Mouse (Mus musculus): Measurements from ENCODE around the gene Zbtb3. TPM values are rescaled to one million over a fixed set of nuclear protein-coding genes. Genes with fewer than 3 reads are reported as not detected.
A peak's percentile ranks its signal among the peaks of the same experiment; 100 is the strongest.

Zbtb3 gene
- polyA plus RNA-seq, 1 experiment from 2014 or later: 8.6 TPM

DNA sequence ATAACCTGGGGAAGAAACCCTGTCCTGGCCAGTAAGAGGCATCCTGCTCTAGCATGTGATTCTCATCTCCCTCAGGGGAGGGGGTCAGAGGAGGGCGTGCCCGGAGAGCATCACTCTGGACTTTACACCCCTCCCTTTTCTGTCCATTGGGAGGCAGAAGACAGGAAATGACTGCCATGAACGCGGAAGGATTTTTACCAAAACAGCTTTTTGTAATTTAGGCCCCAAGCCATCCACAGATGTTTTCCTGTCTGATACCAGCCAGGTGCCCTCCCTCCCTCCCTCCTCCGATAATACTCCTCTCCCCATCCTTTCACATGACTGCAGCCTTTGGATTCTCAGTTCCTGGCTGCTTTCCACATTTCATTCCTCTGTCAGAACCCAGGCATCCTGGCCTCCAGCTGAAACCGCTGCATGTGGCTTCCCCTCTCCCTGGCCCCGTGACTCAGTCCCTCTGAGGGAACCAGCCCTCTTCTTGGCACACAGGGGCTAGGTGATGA is 48.1 kb downstream of the Zbtb3 start, which contains the start of gene Lrrn4cl:
Gene Lrrn4cl, plus strand, starts transcription at position 367 of the 500 bp plus-strand sequence.
- H3K36me3 ChIP-seq: peaks cover 29% of the 10 kb centered on the region
- no peak within 1 kb of the TSS for H3K9ac ChIP-seq
- no peak within 1 kb of the TSS for H3K4me2 ChIP-seq
- WGBS: 43% methylated on average over 7 of the region's 7 CpGs
- 0 out of 2 replicates have a peak, but pooled peaks have one; percentile 55 for ATAC-seq (ENCODE audit: low FRiP score, low read depth)
- no peaks in the 10 kb centered on the region for H3K4me1 ChIP-seq (replicated peaks)
- no peaks in the 10 kb centered on the region for H3K27me3 ChIP-seq
- no peaks in the 10 kb centered on the region for H3K9me3 ChIP-seq
- H3K27ac ChIP-seq (replicated peaks): no peak within 1 kb of the TSS
- H3K4me3 ChIP-seq: no peak within 1 kb of the TSS

DNA sequence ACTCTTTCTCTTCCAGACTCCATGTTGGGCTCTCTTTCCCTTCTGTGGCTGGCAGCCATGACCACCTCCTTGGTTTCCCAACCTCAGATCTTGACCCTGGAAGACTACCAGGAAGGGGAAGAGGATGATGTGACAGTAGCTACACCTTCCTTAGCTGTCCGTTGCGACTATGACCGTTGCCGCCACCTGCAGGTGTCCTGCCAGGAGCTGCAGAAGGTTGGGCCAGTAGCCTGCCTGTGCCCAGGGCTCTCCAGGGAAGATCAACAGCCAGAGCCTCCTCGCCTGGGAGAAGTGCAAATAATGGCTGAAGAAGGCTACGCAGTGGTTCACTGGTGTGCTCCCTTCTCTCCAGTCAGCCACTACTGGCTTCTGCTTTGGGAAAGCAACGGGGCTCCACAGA is 49.3 kb downstream of the Zbtb3 start:
- Histone ChIP-seq H3K9ac (no peak overlapping the region), H3K27ac (replicated peaks) (no peak overlapping the region), H3K4me2 (no peak overlapping the region), H3K4me3 (no peak overlapping the region), H3K27me3 (no peaks in the 10 kb centered on the region), H3K36me3 (peaks cover 18% of the 10 kb centered on the region), H3K4me1 (replicated peaks) (no peaks in the 10 kb centered on the region), H3K9me3 (no peaks in the 10 kb centered on the region)
- WGBS: 67% methylated on average over 7 of the region's 7 CpGs
- ATAC-seq (ENCODE audit: low FRiP score, low read depth): no peak

- H3K4me1 ChIP-seq (replicated peaks): no peaks in the 10 kb centered on the region
- H3K36me3 ChIP-seq: peaks cover 11% of the 10 kb centered on the region
- H3K9me3 ChIP-seq: no peaks in the 10 kb centered on the region
- H3K27me3 ChIP-seq: no peaks in the 10 kb centered on the region
- ATAC-seq (ENCODE audit: low FRiP score, low read depth): no peak
- 67% methylated on average over 10 of the region's 10 CpGs for WGBS
- no peak overlapping the region for H3K27ac ChIP-seq (replicated peaks)
- no peak overlapping the region for H3K4me2 ChIP-seq
- no peak overlapping the region for H3K9ac ChIP-seq
- no peak overlapping the region for H3K4me3 ChIP-seq
Observed at GRCm38 (mm10) chr19:8852236-8852928, 50.0 kb downstream of the Zbtb3 start.

DNA sequence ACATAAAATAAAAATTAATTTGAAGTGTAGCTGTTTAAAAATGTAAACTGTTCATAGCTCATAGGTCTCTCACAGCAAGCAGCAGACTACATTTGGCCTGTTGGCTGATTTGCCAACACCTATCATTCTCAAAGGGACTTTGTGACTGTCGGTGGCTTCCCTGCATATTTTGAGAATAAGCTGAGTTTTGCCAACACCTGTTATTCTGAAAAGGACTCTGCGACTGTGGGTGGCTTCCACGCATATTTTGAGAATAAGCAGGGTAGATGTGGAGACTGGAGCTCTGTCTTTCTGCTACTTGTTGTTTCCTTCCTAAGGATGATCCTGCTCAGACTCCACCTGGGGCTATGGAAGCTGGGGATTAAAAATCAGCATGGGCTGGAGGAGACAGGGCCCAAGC is 50.8 kb downstream of the Zbtb3 start:
- no peak for ATAC-seq (ENCODE audit: low FRiP score, low read depth)
- H3K9ac ChIP-seq: no peak overlapping the region
- 91% methylated on average over 3 of the region's 3 CpGs for WGBS

More for the DNA sequence above, 50.8 kb downstream of the Zbtb3 start:
- no peaks in the 10 kb centered on the region for H3K4me1 ChIP-seq (replicated peaks)
- H3K4me3 ChIP-seq: no peak overlapping the region
- H3K4me2 ChIP-seq: no peak overlapping the region
- no peaks in the 10 kb centered on the region for H3K9me3 ChIP-seq
- no peak overlapping the region for H3K27ac ChIP-seq (replicated peaks)
- H3K36me3 ChIP-seq: peaks cover 6% of the 10 kb centered on the region; the same call in 1 of the 2 replicates
- H3K27me3 ChIP-seq: no peaks in the 10 kb centered on the region

Other genes starting within 250 kb of the Zbtb3 start
- 12.0 and 12.7 TPM in 2 replicates for gene Slc22a8, start 211.3 kb upstream of the Zbtb3 start, polyA plus RNA-seq (2015; fragmentation: Nextera tagmentation; extraction: Ambion mirVana)
- 9.6 and 11.9 TPM in 2 replicates for gene Slc22a6, start 184.5 kb upstream of the Zbtb3 start, polyA plus RNA-seq (2015; fragmentation: Nextera tagmentation; extraction: Ambion mirVana)
- gene Chrm1, start 138.8 kb upstream of the Zbtb3 start, polyA plus RNA-seq (2015; fragmentation: Nextera tagmentation; extraction: Ambion mirVana): 0.54 and 0.67 TPM in 2 replicates
- 170 and 175 TPM in 2 replicates for gene Slc3a2, start 79.2 kb upstream of the Zbtb3 start, polyA plus RNA-seq (2015; fragmentation: Nextera tagmentation; extraction: Ambion mirVana)
- 91.9 and 96.1 TPM in 2 replicates for gene Wdr74, start 66.7 kb upstream of the Zbtb3 start, polyA plus RNA-seq (2015; fragmentation: Nextera tagmentation; extraction: Ambion mirVana)
- gene 1700092M07Rik, start 61.8 kb upstream of the Zbtb3 start, polyA plus RNA-seq (2015; fragmentation: Nextera tagmentation; extraction: Ambion mirVana): 1.3 and 1.7 TPM in 2 replicates
- 113 and 122 TPM in 2 replicates for gene Stx5a, start 61.1 kb upstream of the Zbtb3 start, polyA plus RNA-seq (2015; fragmentation: Nextera tagmentation; extraction: Ambion mirVana)
- 142 and 145 TPM in 2 replicates for gene Nxf1, start 45.5 kb upstream of the Zbtb3 start, polyA plus RNA-seq (2015; fragmentation: Nextera tagmentation; extraction: Ambion mirVana)
- gene Tmem223, start 31.6 kb upstream of the Zbtb3 start, polyA plus RNA-seq (2015; fragmentation: Nextera tagmentation; extraction: Ambion mirVana): 213 and 214 TPM in 2 replicates
- gene Tmem179b, start 28.1 kb upstream of the Zbtb3 start, polyA plus RNA-seq (2015; fragmentation: Nextera tagmentation; extraction: Ambion mirVana): 31.6 and 33.1 TPM in 2 replicates
- gene Taf6l, start 16.1 kb upstream of the Zbtb3 start, polyA plus RNA-seq (2015; fragmentation: Nextera tagmentation; extraction: Ambion mirVana): 30.5 and 32.8 TPM in 2 replicates
- gene Polr2g, start 4.0 kb upstream of the Zbtb3 start, polyA plus RNA-seq (2015; fragmentation: Nextera tagmentation; extraction: Ambion mirVana): 133 and 144 TPM in 2 replicates
- 56.8 and 58.6 TPM in 2 replicates for gene Ttc9c, start 16.8 kb downstream of the Zbtb3 start, polyA plus RNA-seq (2015; fragmentation: Nextera tagmentation; extraction: Ambion mirVana)
- 5.4 and 6.5 TPM in 2 replicates for gene Hnrnpul2, start 17.5 kb downstream of the Zbtb3 start, polyA plus RNA-seq (2015; fragmentation: Nextera tagmentation; extraction: Ambion mirVana)
- not detected in 2 replicates for gene AC129217.1, start 27.2 kb downstream of the Zbtb3 start, polyA plus RNA-seq (2015; fragmentation: Nextera tagmentation; extraction: Ambion mirVana)
- 101 and 104 TPM in 2 replicates for gene Bscl2, start 34.9 kb downstream of the Zbtb3 start, polyA plus RNA-seq (2015; fragmentation: Nextera tagmentation; extraction: Ambion mirVana)
- 450 and 460 TPM in 2 replicates for gene Gng3, start 36.6 kb downstream of the Zbtb3 start, polyA plus RNA-seq (2015; fragmentation: Nextera tagmentation; extraction: Ambion mirVana)
- gene Lrrn4cl, start 48.2 kb downstream of the Zbtb3 start, polyA plus RNA-seq (2015; fragmentation: Nextera tagmentation; extraction: Ambion mirVana): 0.61 and 0.92 TPM in 2 replicates
- gene Ubxn1, start 68.9 kb downstream of the Zbtb3 start, polyA plus RNA-seq (2015; fragmentation: Nextera tagmentation; extraction: Ambion mirVana): 141 and 145 TPM in 2 replicates
- 60.2 and 61.5 TPM in 2 replicates for gene Uqcc3, start 78.4 kb downstream of the Zbtb3 start, polyA plus RNA-seq (2015; fragmentation: Nextera tagmentation; extraction: Ambion mirVana)
- 43.0 and 45.2 TPM in 2 replicates for gene Lbhd1, start 81.2 kb downstream of the Zbtb3 start, polyA plus RNA-seq (2015; fragmentation: Nextera tagmentation; extraction: Ambion mirVana)
- gene Gm49403, start 81.4 kb downstream of the Zbtb3 start, polyA plus RNA-seq (2015; fragmentation: Nextera tagmentation; extraction: Ambion mirVana): not detected in 2 replicates
- 45.3 and 51.6 TPM in 2 replicates for gene 1810009A15Rik, start 86.3 kb downstream of the Zbtb3 start, polyA plus RNA-seq (2015; fragmentation: Nextera tagmentation; extraction: Ambion mirVana)
- not detected in 2 replicates for gene Gm49416, start 86.4 kb downstream of the Zbtb3 start, polyA plus RNA-seq (2015; fragmentation: Nextera tagmentation; extraction: Ambion mirVana)
- gene Ints5, start 90.5 kb downstream of the Zbtb3 start, polyA plus RNA-seq (2015; fragmentation: Nextera tagmentation; extraction: Ambion mirVana): 33.0 and 35.3 TPM in 2 replicates
- gene Ganab, start 95.5 kb downstream of the Zbtb3 start, polyA plus RNA-seq (2015; fragmentation: Nextera tagmentation; extraction: Ambion mirVana): 83.0 and 84.9 TPM in 2 replicates
- gene B3gat3, start 117.8 kb downstream of the Zbtb3 start, polyA plus RNA-seq (2015; fragmentation: Nextera tagmentation; extraction: Ambion mirVana): 94.3 and 98.1 TPM in 2 replicates
- 2.7 and 3.1 TPM in 2 replicates for gene Rom1, start 126.8 kb downstream of the Zbtb3 start, polyA plus RNA-seq (2015; fragmentation: Nextera tagmentation; extraction: Ambion mirVana)
- gene Eml3, start 127.0 kb downstream of the Zbtb3 start, polyA plus RNA-seq (2015; fragmentation: Nextera tagmentation; extraction: Ambion mirVana): 9.9 and 12.8 TPM in 2 replicates
- 103 and 109 TPM in 2 replicates for gene Mta2, start 139.3 kb downstream of the Zbtb3 start, polyA plus RNA-seq (2015; fragmentation: Nextera tagmentation; extraction: Ambion mirVana)
- 24.9 and 25.4 TPM in 2 replicates for gene Tut1, start 151.3 kb downstream of the Zbtb3 start, polyA plus RNA-seq (2015; fragmentation: Nextera tagmentation; extraction: Ambion mirVana)
- gene Eef1g, start 164.5 kb downstream of the Zbtb3 start, polyA plus RNA-seq (2015; fragmentation: Nextera tagmentation; extraction: Ambion mirVana): 289 TPM in 2 replicates
- 4.6 TPM in 2 replicates for gene Ahnak, start 186.7 kb downstream of the Zbtb3 start, polyA plus RNA-seq (2015; fragmentation: Nextera tagmentation; extraction: Ambion mirVana)

Data from hindbrain, embryonic 15.5 days (tissue).